Mouse (Mus musculus): ENCODE data around the gene Spcs2. TPM values are rescaled to one million over a fixed set of nuclear protein-coding genes. Genes with fewer than 3 reads are reported as not detected.

The Spcs2 gene
- total RNA-seq, 2 experiments from 2014 or later, result 86.4 to 90.6 TPM

DNA sequence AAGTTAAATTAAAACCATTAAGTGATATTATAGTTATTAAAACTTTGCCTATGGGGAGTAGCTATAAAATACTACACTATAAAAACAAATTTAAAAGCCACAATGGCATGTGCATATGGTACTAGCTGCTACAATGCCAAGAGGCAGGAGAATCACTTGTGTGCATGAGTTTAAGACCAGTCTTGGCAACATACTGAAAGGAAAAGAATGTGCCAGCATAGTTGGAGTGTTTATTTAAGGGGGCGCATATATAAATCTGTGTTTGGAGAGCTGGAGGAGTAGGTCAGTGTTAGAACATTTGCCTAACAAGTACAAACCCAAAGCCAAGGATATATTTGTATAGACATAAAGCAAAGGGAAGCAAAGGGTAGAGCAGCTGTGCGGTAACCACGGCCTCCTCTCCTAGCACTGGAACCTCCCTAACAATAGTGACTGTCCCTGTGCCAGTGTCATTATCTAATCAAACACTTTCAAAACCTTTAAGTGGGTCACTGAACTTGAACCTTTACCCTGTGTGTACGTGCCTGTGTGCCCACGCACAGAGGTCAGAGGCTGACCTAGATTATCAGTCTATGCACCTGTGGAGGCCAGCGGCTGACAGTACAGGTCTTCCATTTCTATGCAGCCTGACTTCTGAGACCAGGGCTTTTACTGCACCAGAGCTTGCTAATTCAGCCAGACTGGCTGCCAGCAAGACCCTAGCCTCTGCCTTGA, 25.7 kb downstream of the Spcs2 start:
- no peak for DNase-seq (ENCODE audit: extremely low spot score in 1 of 2, low spot score in 2 of 2)
- TF ChIP-seq CTCF (IDR thresholded peaks at IDR 0.05), result no peak
- Histone ChIP-seq H3K27ac (no peak overlapping the region), H3K4me3 (no peak overlapping the region)
- intact Hi-C loops (cut with DNase I), result no loop called here

DNA sequence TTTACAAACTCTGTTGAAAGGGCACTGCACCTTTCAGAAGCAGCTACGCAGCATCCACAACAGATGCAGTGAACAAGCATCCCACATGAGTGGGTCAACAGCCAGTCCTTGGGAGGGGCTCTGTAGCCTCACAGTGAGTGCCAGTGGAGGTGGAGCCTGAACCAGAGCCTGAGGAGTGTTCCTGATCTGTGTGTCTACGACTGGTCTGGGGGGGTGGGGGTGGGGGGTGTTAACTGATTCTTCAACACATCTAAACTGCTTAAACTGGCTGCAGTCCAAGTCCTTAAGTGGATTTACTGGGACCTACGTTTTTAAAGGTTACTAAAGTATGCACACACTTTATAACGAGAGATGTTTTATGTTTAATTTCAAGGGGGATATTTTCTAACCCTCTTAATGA, 26.5 kb downstream of the Spcs2 start:
- no peak for TF ChIP-seq CTCF (IDR thresholded peaks at IDR 0.05)
- Histone ChIP-seq H3K4me3 (no peak overlapping the region), H3K27ac (no peak overlapping the region)
- no peak for DNase-seq (ENCODE audit: extremely low spot score in 1 of 2, low spot score in 2 of 2)
- intact Hi-C loops (cut with DNase I), result no loop called here

DNA sequence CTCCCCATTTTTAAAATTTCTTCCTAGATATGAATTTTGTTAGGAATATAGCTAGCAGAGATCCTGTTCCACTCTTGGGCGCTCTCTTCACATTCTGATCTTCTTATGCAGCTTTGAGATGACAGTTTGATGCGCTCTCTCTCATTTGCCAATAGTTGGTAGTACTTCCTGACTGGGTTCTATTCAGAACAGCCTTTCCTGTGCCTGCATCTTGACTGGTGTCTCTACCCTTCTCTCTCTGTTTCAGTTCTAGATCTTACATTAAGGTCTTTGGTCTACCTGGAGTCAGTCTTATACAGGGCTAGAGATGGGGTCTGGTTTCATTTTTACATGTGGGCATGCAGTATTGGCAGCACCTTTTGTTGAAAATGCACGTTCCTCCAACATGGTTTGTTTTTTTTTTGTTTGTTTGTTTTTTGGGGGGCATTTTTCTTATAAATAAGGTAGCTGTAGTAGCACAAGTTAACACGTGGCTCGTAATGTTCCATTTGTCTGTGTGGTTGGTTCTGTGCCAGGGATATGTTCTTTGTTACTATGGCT, 28.9 kb downstream of the Spcs2 start:
- no peak for TF ChIP-seq CTCF (IDR thresholded peaks at IDR 0.05)
- intact Hi-C loops (cut with DNase I), result no loop called here
- Histone ChIP-seq H3K4me3 (no peak overlapping the region), H3K27ac (no peak overlapping the region)
- DNase-seq (ENCODE audit: extremely low spot score in 1 of 2, low spot score in 2 of 2), result no peak

DNA sequence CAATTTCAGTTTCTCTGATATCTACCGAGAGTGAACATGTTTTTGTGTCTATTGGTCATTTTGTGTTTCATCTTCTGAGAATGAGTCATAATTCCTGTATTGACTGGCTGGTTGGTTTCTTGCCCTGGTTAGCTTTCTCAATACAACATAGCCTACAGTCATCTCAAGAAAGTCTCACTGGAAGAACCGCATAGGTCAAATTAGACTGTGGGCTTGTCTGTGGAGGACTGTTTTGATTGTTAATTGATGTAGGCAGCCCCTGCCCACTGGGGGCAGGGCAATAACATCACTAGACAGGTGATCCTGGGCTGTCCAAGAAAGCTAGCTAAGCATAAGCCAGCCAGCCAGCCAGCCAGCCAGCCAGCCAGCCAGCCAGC, 29.4 kb downstream of the Spcs2 start:
- Histone ChIP-seq H3K4me3 (no peak overlapping the region), H3K27ac (no peak overlapping the region)
- DNase-seq (ENCODE audit: extremely low spot score in 1 of 2, low spot score in 2 of 2), result no peak
- no peak for TF ChIP-seq CTCF (IDR thresholded peaks at IDR 0.05)
- intact Hi-C loops (cut with DNase I), result no loop called here

DNA sequence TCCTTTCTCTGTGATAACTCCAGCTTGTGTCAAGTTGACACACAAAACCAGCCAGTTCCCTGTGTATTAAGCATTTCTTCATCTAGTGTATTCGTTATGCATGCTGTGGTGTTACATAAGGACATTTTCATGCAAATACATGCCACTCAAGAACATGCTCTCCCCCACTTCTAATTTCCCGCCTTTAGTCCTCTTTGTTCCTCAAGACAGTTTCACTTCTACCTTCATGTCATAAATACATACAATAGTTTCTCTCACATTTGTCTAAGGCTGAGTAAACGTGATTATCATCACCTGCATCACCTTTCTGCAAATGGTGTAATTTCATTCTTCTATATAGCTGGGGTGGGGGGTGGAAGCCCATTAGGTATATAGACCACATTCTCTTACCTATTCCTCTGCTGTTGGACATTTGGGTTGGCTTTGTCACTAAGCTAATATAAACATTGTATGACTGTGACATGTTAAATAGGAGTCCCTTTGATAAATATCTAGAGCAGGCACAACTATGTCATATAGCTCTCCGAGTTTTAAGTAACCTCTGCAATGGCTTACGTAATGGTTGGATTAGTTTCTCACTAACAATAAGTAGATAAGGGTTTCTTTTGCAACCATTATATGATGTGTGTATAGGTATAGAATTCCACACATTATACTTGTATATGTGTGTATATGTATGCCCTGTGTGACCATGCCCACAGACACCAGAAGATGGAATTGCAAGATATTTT, 30.0 kb downstream of the Spcs2 start:
- TF ChIP-seq CTCF (IDR thresholded peaks at IDR 0.05), result no peak
- intact Hi-C loops (cut with DNase I), result no loop called here
- Histone ChIP-seq H3K4me3 (no peak overlapping the region), H3K27ac (no peak overlapping the region)
- DNase-seq (ENCODE audit: extremely low spot score in 1 of 2, low spot score in 2 of 2), result no peak

DNA sequence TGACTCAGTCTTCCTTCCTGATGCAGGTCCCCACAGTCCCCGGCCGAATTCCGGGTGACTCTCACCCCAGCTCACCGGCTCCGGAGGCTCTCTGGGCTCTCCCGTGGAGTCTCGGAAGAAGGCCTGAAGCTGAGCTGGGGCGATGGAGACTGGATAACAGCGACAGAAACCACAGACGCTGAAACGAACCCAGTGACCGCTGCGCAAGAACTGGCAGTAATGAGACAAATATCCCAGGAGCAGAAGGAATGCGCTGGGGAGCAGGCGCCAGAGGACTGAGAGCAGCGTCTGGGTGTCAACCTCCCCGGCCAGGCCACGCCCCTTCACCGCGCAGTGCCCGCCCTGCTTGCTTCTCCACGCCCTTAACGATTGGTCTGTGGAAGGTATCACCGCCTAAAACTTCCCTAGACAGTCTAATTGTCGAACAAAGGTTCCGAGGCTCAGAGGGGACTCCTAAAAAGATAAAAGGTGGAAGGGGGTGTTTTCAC, 35.1 kb downstream of the Spcs2 start, which contains the start of gene Neu3:
Neu3 (minus strand) TSS at position 335 of the 488 bp plus-strand sequence.
- peak; percentile 23; the same call in 1 of the 2 replicates for TF ChIP-seq CTCF (IDR thresholded peaks at IDR 0.05)
- peak; percentile 87 to 88 for DNase-seq (ENCODE audit: extremely low spot score in 1 of 2, low spot score in 2 of 2)
- intact Hi-C loops (cut with DNase I), result loop anchor here (2.0 to 5.0 kb wide), 2 partner anchors 31 to 49 kb away; partner anchors contain the start of gene Xrra1
- Histone ChIP-seq H3K27ac (peak within 1 kb of the TSS; percentile 74), H3K4me3 (peak within 1 kb of the TSS; percentile 61)

DNA sequence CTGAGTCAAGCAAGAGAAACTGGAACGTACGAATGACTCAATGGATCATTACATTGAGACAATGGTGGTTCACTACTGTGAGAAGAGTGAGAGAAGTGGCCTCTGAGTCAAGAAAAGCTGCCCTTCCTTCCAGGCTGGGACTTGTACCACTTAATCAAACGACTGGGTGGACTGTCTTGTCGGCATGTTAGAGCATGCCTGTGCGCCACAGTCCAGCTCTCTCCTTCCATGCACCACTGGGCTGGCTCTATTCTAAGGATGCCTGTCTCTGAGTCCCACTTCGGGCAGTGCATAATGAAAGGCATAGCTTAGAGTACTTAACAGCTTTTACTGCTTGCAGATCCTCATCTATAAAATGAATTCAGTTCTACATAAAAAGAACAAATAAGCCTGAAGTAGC, 37.2 kb downstream of the Spcs2 start:
- H3K27ac ChIP-seq, result no peak overlapping the region
- TF ChIP-seq CTCF (IDR thresholded peaks at IDR 0.05), result no peak
- no peak overlapping the region for H3K4me3 ChIP-seq
- intact Hi-C loops (cut with DNase I), result loop anchor here (5.0 kb wide), 1 partner anchor 51 kb away; no protein-coding TSS in a partner anchor
- DNase-seq (ENCODE audit: extremely low spot score in 1 of 2, low spot score in 2 of 2), result no peak

DNA sequence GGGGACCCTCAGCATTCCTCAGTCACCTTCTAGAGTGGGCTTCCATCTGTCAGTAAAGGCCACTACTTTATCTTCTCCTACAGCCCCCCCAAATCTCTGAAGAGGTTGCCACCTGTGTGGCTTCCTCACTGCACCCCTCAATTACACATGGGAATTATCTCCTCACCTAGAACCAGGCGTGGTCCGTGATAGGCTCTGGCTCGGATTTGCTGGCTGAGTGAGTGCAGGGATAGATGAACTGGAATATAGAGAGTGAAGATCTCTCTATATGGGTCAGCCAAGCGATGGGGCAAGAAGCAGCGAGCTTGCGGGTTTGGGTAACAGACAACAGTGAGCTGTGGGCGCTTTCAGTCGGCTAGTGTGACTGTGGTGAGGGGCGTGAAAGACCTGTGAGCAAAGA, 37.8 kb downstream of the Spcs2 start:
- DNase-seq (ENCODE audit: extremely low spot score in 1 of 2, low spot score in 2 of 2), result no peak
- intact Hi-C loops (cut with DNase I), result loop anchor here (5.0 kb wide), 1 partner anchor 52 kb away; no protein-coding TSS in a partner anchor
- no peak overlapping the region for H3K4me3 ChIP-seq
- TF ChIP-seq CTCF (IDR thresholded peaks at IDR 0.05), result no peak
- H3K27ac ChIP-seq, result no peak overlapping the region

DNA sequence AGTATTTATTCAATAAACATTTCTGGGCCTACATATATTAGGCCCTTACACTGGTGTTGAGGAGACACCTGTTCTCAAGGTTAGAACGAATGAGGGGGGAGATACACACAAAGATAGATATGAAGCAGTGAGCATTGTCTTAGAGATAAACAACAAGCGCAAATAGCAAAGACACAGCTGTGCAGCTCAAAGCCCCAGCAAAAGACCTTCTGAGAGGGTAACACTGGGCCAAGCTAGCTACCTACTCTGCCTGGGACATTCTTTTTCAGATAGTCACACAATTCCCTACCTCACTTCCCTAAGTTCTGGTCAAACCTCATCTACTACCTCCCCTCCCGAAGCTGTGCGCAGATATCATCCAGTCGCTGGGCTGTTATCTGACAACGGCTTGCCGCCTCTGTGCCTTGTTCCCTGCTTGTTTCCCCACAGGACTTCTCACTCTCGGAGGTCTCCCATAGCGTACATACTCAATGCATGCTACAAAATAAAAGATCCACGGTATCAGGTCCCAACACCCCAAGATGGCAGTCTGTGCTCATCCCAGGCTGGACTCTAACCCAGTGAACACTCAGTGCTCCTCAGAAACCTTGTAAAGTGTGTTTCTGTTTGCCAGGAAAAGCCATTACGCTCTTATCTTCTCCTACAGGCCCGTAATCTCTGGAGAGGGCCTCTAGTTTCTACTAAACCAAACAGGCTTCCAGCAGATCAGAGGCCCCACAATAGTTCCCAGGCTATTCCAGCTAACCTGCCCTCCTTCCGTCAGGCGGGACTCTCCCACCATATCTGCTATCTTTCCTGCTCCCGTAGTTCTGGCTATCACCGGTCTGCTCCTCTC, 38.4 kb downstream of the Spcs2 start:
- intact Hi-C loops (cut with DNase I), result loop anchor here (5.0 kb wide), 1 partner anchor 52 kb away; no protein-coding TSS in a partner anchor
- no peak for TF ChIP-seq CTCF (IDR thresholded peaks at IDR 0.05)

DNA sequence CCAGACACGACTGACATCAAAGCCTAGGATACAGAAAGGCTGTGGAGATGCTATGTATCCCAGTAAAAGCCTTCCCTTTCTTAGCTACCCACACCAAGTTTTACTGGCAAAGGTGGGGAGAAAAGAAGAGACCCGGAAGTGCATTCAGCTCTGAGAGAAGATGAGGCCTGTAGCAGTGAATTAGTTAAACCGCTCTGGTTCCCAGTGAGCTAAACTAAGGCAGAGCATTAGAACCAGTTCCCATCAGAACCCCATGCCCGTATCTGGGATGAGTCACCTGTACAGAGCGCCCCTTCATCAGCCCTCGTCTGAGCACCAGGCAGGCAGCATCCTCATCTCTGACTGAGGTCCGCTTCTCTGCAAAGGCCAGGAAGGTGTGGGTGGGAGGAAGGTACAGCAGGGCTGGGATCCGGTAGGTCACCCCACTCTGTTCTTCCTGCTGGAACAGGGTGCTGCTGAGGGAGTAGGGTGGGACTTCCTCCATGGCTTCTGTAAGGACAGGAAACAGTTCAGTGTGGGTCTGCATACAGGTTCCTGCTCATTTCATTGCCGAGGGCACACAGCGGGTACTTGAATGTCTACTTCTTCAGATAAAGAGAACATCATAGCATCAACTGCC, 40.1 kb downstream of the Spcs2 start:
- H3K4me3 ChIP-seq, result no peak overlapping the region
- TF ChIP-seq CTCF (IDR thresholded peaks at IDR 0.05), result no peak
- H3K27ac ChIP-seq, result no peak overlapping the region
- DNase-seq (ENCODE audit: extremely low spot score in 1 of 2, low spot score in 2 of 2), result no peak
- intact Hi-C loops (cut with DNase I), result no loop called here

More for the DNA sequence above, 38.4 kb downstream of the Spcs2 start:
- Histone ChIP-seq H3K4me3 (no peak overlapping the region), H3K27ac (no peak overlapping the region)
- DNase-seq (ENCODE audit: extremely low spot score in 1 of 2, low spot score in 2 of 2), result no peak

DNA sequence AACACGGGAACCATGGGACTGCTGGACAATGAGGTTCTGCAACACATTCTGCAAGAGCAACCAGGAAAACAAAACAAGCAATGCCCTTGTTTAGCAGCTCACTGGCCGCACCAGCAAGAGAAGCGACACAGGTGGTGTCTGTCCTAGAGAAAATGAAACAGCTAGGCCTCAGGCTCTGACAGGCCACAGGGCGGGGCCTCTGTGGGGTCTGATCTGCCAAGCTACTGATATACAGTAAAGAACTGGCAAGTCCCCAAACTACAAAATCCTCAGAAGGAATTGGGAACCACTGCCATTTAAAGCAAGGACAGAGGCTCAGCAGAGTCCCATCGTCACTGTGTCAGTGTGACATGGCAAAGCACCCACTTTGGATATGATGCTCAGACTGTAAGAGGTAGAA, 40.8 kb downstream of the Spcs2 start:
- intact Hi-C loops (cut with DNase I), result no loop called here
- TF ChIP-seq CTCF (IDR thresholded peaks at IDR 0.05), result no peak
- no peak for DNase-seq (ENCODE audit: extremely low spot score in 1 of 2, low spot score in 2 of 2)

More for the DNA sequence above, 40.8 kb downstream of the Spcs2 start:
- Histone ChIP-seq H3K27ac (no peak overlapping the region), H3K4me3 (no peak overlapping the region)
